Mouse (Mus musculus) ovary, postnatal 36 days (tissue): ENCODE measurements at regions not wholly inside any gene's neighbourhood (a gene's known extent, or its start where the extent isn't known, plus 50 kb on each side); places are given as distances from the start of the nearest gene placed in this dataset.

ENCODE experiments used
- DNase-seq: peaks from one replicate; pipeline ENCODE4 v3.0.0; 2022; ENCODE audit warnings: low spot score, mixed read lengths

DNA sequence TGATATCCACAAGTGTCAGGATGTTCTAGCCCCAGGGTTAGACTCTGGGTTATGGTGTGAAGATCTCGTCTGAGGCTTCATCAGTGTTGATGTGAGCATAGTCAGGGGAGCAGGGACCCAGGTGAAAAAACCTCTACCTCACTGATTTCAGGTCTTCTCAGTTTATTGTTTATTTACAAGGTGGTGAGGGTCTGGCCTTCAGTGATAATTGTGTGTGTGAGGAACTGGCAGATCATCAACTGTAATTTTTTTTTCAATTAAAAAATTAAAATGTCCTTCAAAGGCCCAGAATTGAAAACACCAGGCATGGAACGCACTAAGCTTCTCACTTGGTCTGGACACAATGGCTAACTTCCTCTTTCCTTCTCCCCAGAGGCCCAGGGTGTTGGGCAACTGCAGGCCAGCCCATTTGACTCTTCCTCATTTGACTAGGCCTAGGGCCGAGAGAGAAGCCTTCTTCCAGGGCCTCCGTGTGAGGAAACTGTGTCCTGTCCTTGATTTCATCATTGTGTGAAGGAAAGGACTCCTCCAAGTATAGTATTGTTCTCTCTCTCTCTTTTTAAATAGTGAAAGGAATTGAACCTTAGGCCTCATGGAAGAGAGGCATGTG is 91.0 kb upstream of the Klf4 start:
- peak; percentile 26 for DNase-seq

DNA sequence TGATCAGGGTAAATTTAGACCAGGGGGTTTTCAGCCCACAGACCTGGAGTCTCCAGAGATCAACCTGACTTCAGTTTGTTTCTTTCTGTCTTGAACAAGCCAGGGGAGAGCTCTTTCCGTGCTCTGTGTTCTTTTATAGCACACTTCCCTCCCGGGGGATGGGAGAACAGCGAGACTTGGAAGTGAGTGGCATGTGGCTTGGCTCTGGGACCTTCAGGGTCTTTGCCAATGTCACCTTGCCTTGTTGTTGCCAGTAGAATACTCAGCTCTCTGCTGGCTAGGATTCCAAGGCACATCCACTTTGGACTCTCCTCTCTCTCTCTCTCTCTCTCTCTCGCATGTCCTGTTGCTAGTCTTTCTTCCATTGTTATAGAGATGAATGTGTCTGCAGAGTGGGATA is 90.4 kb upstream of the Klf4 start:
- DNase-seq: no peak

DNA sequence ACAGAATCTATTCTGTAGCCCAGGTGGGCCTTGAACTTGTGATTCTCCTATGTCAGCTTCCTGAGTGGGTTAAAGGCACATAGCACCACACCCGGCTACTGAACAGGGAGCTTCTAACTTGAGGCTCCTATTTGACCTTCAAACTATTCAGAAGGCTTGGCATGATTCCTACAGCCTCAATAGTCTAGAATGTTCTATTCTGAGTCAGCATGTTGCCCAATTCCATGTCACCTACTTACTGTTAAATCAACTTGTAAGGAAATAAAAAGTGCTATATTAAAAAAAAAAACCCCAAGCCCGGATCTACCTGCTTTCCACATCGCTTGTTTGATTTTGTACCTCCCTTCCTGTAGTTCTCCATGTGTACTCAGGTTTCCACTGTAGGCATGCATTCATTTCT is 87.6 kb upstream of the Klf4 start:
- no peak for DNase-seq

DNA sequence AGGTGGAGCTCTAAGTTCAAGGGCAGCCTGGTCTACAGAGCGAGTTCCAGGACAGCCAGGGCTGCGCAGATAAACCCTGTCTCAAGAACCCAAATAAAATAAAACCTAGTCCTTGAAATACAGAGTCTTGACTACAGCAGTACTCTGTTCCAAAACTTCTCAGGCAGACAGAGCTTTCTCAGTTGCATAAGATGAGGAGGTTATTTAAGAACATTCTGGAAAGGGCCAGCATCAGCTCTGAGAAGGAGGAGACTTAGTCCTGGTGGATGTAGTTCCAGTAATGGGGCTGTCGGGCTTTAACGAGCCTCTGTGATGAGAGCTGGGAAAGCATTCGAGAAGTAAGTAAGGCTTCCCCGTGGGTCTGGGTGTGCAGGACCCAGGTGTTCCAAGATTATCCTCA is 83.5 kb upstream of the Klf4 start:
- no peak for DNase-seq

DNA sequence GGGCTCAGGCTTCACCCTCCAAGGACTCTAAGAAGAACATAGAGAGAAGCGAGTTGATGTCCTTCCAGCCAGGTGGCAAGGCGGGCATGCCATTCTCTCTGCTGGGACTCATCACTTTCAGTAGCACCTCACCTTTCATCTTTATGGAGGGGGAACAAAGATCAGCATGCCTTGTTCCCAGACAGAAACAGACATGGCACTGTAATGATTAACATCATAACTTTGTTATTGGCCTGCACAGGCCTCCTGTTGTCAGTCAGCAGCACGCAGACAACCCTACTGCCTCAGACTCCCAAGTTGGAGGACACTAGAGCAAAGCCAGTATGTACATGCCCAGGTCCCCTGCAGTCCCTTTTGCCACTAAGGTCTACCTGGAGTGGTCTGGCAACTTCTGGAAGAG is 81.3 kb upstream of the Klf4 start:
- no peak for DNase-seq

DNA sequence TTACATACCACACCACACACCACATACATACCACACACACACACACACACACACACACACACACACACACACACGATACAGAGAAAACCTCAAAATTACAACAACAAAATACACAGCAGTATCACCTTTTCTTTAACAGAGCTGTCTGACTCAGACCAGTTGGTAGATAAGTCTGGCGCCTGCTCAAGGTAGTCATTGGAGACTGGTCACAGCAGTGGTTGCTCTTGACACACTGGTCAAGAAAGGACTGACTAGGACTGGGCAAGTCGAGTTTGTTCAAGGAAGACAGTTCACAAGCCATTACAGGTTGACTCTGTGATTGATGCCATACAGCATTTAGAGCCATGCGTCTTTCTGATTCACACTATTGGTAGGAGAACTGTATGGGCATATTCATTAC is 78.7 kb upstream of the Klf4 start:
- DNase-seq: no peak

DNA sequence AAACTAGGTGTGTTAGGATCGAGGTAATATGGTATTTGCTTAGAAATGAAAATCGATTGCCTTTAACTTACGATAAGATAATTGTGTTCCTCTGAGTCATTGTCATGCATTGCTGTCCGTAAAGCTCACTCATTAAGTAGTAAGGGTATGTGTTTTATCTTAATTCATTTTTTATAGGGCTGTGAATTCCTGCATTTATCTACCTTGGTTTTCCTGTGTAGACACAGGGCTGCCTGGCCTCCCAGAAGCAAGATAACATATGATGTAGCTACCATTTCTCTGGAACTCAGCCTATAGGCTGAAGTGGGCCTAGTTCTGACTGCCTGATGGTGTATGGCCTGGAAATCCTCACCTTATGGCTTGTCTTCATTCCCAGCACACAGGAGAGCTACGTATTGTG is 76.9 kb upstream of the Klf4 start:
- no peak for DNase-seq

DNA sequence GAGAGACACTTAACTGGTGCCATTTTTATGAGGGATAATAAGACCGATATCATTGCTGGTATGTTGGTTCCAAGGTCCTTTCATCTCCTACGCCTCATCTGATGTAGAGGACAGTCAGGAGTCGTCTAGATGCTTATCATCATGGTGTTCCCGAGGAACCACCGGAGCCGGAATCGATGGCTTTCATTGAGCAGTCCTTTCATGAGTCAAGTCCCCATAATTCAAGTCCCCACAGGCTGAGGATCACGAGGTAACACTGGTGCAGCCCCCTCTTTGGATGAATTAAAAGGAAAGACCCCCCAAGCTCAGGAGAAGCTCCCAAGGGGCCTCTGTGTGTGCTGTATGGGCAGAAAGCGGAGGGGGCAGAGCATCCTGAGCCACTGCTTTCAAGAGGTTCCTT is 73.3 kb upstream of the Klf4 start:
- DNase-seq: no peak

DNA sequence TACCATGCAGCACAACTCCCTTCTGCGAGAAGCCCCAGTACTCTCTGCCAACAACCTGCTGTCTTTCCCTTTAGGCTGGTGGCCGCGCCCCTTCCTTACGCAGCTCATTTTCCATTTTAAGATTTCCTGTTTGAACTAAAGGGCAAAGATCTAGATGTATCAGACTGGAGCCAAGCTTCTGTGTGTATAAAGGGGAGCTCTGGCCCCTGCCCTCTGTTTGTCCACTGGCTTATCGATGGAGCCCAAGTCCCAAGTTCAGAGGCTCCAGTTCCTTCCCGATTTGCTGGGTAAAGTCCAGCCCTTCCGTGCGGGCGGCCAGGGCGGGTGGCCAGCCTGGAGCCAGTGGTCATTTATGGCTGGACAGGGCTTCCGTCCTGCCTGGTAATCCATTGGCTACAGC is 72.6 kb upstream of the Klf4 start:
- no peak for DNase-seq

DNA sequence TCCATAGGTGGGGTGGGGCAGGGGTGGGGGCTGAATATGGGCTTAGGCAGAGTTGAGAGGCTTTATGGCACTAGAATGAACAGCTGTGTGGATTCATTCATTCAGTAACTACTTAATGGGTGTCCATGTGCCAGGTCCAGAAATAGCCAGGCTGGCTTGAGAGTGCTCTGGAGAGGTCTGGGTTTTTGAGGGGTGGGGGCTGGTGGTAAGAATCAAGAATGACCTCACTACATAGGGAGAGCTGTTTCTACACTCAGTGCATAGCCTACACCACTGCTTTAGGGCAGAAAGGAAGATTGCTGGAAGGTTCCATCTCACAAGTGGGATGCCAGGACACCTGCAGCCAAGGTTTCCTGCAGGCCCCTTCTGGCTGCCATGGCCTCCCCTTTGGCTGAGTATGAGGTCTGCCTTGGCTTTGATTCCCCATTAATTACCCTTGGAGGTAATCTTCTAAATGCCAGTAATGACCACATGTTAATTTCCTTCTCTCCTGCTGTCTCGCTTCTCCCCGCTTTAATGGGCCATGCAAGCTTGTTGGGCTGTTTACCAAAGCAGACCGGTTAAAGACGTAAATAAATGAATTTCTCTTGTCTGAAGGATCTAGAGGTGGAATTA is 71.7 kb upstream of the Klf4 start:
- DNase-seq: no peak

DNA sequence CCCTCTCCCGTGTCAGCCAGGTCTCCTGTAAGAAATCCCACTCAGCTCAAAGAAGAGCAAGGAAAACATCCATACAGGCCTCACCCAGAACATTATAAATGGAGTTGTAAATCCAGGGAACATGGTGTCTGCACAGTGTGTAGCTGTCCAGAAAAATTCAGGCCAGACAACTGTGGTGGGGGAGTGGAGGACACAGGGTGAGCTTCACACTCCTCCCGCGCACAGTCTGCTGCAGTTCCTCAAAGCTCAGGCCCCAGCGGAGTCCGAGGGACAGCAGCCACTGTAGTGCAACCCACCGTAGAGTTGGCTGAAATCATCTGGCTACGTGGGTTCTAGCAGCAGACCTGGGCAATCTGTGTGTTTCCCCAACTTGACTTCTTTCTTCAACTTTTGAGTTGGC is 62.9 kb upstream of the Klf4 start:
- no peak for DNase-seq

DNA sequence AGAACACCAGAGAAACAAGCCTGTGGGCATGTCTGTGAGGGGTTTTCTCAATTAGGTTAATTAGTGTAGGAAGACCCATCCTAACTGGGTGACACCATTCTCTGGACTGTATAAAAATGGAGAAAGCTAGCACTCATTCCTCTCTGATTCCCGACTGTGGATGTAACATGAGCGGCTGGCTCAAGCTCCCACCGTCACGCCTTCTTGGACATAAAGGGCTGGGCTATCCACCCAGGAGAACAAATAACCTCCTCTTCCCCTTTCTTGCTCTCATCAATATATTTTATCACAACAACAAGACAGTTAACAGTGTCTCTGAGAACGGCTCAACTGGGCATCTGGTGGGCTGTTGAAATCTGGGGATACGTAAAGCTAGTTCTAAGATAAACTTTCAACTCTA is 62.4 kb upstream of the Klf4 start:
- DNase-seq: no peak

DNA sequence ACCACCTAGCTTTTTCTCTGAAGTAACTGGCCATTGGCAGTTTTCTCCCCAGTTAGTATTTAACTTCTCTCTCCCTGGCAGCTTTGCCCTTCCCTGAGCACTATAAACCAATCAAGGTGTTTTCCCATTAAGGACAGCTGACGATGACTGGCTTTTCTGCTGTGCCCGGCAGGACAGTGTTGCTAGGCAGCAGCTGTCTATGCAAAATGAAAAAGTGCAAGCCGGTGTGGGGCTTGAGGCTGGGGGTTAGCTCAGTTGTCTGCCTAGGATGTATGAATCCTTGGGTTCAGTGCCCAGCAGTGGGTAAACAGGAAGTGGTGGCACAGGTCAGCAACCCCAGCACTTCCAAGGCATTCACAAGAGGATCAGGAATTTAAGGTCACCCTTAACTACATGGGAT is 60.9 kb upstream of the Klf4 start:
- no peak for DNase-seq

DNA sequence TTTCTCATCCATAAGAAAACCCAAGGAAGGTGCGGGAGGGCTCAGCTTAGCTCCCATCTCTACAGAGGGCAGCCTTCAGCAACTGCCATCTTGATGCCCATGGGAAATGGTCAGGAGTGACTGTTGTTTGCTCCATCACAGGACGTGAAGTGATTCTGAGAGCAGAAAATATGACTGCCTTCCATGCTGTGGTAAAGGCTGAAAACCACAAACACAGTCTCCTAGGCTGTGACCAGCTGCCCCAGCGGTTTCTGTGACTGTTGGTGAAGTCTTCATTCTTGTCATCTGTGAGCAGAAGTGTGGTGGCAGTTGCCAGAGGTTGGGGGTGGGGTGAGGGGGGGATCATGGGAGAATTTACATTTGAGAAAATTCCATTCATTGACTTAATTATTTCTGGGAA is 53.9 kb upstream of the Klf4 start:
- DNase-seq: no peak

DNA sequence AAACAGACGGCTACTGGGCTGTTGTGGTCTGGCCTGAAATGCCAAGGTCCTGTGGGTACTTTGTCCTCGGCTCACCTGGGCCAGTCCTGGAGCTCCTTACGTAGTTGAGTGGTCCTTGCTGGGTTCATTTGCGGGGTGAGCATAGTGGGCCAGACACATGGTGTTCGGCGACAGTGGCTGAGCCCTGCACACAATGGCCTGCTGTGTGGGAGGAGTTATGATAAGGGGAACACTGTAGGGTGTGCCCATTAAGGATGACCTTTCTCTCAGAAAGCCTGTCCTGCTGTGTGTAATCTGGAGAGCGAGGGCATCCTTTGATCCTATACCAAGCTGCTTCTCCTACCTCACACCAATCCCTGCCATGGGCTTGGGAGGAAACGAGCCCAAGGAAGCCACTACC is 51.3 kb upstream of the Klf4 start:
- no peak for DNase-seq
